Comparison of ENCODE assay signal across 9 mouse cellular contexts in genomic region chr5:125319057-125319800, GRCm38 (mm10). TPM values are rescaled to one million over a fixed set of nuclear protein-coding genes. Genes with fewer than 3 reads are reported as not detected.
DNase-seq lines count a peak whose midpoint lies in the region; ATAC-seq and TF ChIP-seq lines count a peak whose summit lies in the region.
"Had no signal": no experiment of that assay in that cellular context is flagged by ENCODE, and none has a peak within 500 bp of the region (broad histone marks: within the 10 kb centered on the region; RNA-seq: fewer than 3 reads in every experiment).

No protein-coding gene starts in this region.

- peak overlapping the region; percentile 25 for H3K27ac ChIP-seq in liver, adult 2 months (replicated peaks; ENCODE audit: insufficient read depth, low read depth, low read length)
- no peak overlapping the region for H3K27ac ChIP-seq in liver, embryonic 12.5 days
- peak overlapping the region; percentile 42; the same call in 1 of the 2 replicates for H3K27ac ChIP-seq in kidney, embryonic 15.5 days
- H3K27ac ChIP-seq in olfactory bulb, adult 2 months (ENCODE audit: insufficient read depth, low read depth, low read length): 0 out of 2 replicates have a peak overlapping the region, but pooled peaks have one; percentile 36
- H3K27ac ChIP-seq: limb, embryonic 15.5 days had no signal

- H3K27me3 ChIP-seq in liver, adult 2 months (ENCODE audit: control insufficient read depth, insufficient read depth, low read length): no peaks in the 10 kb centered on the region
- no peaks in the 10 kb centered on the region for H3K27me3 ChIP-seq in liver, embryonic 12.5 days (replicated peaks)
- H3K27me3 ChIP-seq in kidney, embryonic 15.5 days: no peaks in the 10 kb centered on the region
- H3K27me3 ChIP-seq: limb, embryonic 15.5 days had no signal

- peaks cover 57% of the 10 kb centered on the region for H3K4me1 ChIP-seq in liver, adult 2 months (ENCODE audit: control insufficient read depth, insufficient read depth, low read length)
- H3K4me1 ChIP-seq in liver, embryonic 12.5 days: peaks cover 57% of the 10 kb centered on the region
- peaks cover 13% of the 10 kb centered on the region for H3K4me1 ChIP-seq in kidney, embryonic 15.5 days
- peaks cover 12% of the 10 kb centered on the region for H3K4me1 ChIP-seq in olfactory bulb, adult 2 months (ENCODE audit: control insufficient read depth, insufficient read depth, low read length)

- ATAC-seq in liver, embryonic 12.5 days: no peak
- ATAC-seq in kidney, embryonic 15.5 days (replicated peaks; ENCODE audit: low FRiP score): no peak

- DNase-seq in liver, adult 2 months (ENCODE audit: extremely low read depth, low read depth, low spot score): peak; percentile 97
- DNase-seq in heart, adult 8-10 months (ENCODE audit: low spot score): peak; percentile 84
- DNase-seq in spleen, adult 18-20 months: no peak
- DNase-seq in layer of hippocampus, postnatal 25 days (ENCODE audit: extremely low spot score in 1 of 2, low spot score in 1 of 2): no peak
- no peak for DNase-seq in cerebellum, adult 8-10 months

- H3K9me3 ChIP-seq in liver, embryonic 12.5 days (replicated peaks): no peaks in the 10 kb centered on the region
- no peaks in the 10 kb centered on the region for H3K9me3 ChIP-seq in kidney, embryonic 15.5 days (replicated peaks)
- H3K9me3 ChIP-seq: limb, embryonic 15.5 days had no signal

- H3K4me2 ChIP-seq in liver, embryonic 12.5 days: no peak overlapping the region
- H3K4me2 ChIP-seq in kidney, embryonic 15.5 days: no peak overlapping the region
- H3K4me2 ChIP-seq: limb, embryonic 15.5 days had no signal

- TF ChIP-seq CTCF in liver, adult 2 months (IDR thresholded peaks at IDR 0.05; ENCODE audit: low read depth, low read length): no peak
- TF ChIP-seq CTCF in olfactory bulb, adult 2 months (IDR thresholded peaks at IDR 0.05; ENCODE audit: insufficient read depth, low read depth, low read length): no peak

- H3K9ac ChIP-seq in liver, adult 2 months (ENCODE audit: low read depth, low read length): no peak overlapping the region
- no peak overlapping the region for H3K9ac ChIP-seq in liver, embryonic 12.5 days
- no peak overlapping the region for H3K9ac ChIP-seq in kidney, embryonic 15.5 days
- H3K9ac ChIP-seq: limb, embryonic 15.5 days had no signal

- 18% methylated on average over 16 of the region's 16 CpGs for WGBS in liver, adult 2 months
- WGBS in liver, embryonic 12.5 days (ENCODE audit: insufficient replicate concordance): 89% methylated on average over 16 of the region's 16 CpGs
- 73% methylated on average over 16 of the region's 16 CpGs for WGBS in kidney, embryonic 15.5 days
- WGBS in olfactory bulb, adult 2 months: 34% methylated on average over 16 of the region's 16 CpGs

- no peaks in the 10 kb centered on the region for H3K36me3 ChIP-seq in liver, adult 2 months (ENCODE audit: control insufficient read depth, insufficient read depth, low read length)
- peaks cover 28% of the 10 kb centered on the region for H3K36me3 ChIP-seq in liver, embryonic 12.5 days
- H3K36me3 ChIP-seq in kidney, embryonic 15.5 days: no peaks in the 10 kb centered on the region
- H3K36me3 ChIP-seq: limb, embryonic 15.5 days had no signal

- peaks cover 31% of the 10 kb centered on the region for H3K79me2 ChIP-seq in liver, adult 2 months (ENCODE audit: control insufficient read depth, insufficient read depth, low read length)

- no peak for TF ChIP-seq POLR2A in liver, adult 2 months (IDR thresholded peaks at IDR 0.05; ENCODE audit: extremely low read depth, insufficient read depth, low read length)
- TF ChIP-seq POLR2A in olfactory bulb, adult 2 months (IDR thresholded peaks at IDR 0.05; ENCODE audit: insufficient read depth, low read depth, low read length): no peak

- H3K4me3 ChIP-seq in liver, adult 2 months (ENCODE audit: insufficient read depth, low read depth, low read length): no peak overlapping the region
- no peak overlapping the region for H3K4me3 ChIP-seq in liver, embryonic 12.5 days
- H3K4me3 ChIP-seq in kidney, embryonic 15.5 days (replicated peaks): no peak overlapping the region
- no peak overlapping the region for H3K4me3 ChIP-seq in olfactory bulb, adult 2 months (ENCODE audit: insufficient read depth, low read depth, low read length)
- H3K4me3 ChIP-seq: limb, embryonic 15.5 days had no signal

RNA-seq across cellular contexts. Expression of gene Scarb1, which starts 21.7 kb away (rescaled TPM):
- total RNA-seq in liver, adult 2 months (2014; rRNA removed): 72.4 and 108 TPM in 2 replicates
- polyA plus RNA-seq in liver, adult 2 months (2012; rRNA removed): 189 and 223 TPM in 2 replicates
- polyA plus RNA-seq in liver, embryonic 12.5 days (2016; fragmentation: Nextera tagmentation; extraction: Ambion mirVana): 87.1 and 88.8 TPM in 2 replicates
- 10 to 100 TPM; 21.8 to 27.3 (median 25.7) TPM for total RNA-seq in heart, adult 8-10 months (2022)
- 67.6 and 97.9 TPM in 2 replicates for polyA plus RNA-seq in kidney, embryonic 15.5 days (2015; fragmentation: Nextera tagmentation; extraction: Ambion mirVana)
- not detected in 2 replicates for polyA plus RNA-seq in olfactory bulb, adult 2 months (2012; ENCODE audit: insufficient read depth, insufficient read length, low replicate concordance, missing spikeins)
- total RNA-seq in layer of hippocampus, postnatal 25 days (2021): 10 to 100 TPM; 34.5 to 41.6 TPM

Comparison
In these comparisons a context has a peak if more than half of its experiments do, and no peak if none do; other contexts are left out.
1. DNase-seq: peak in liver, adult 2 months (single experiment) and heart, adult 8-10 months (single experiment); none in spleen, adult 18-20 months (0 of 2), layer of hippocampus, postnatal 25 days (0 of 2) and cerebellum, adult 8-10 months (single experiment).
2. RNA of gene Scarb1, which starts 21.7 kb away (polyA plus RNA-seq): 189 to 223 TPM in liver, adult 2 months, 67.6 to 97.9 TPM in kidney, embryonic 15.5 days and 87.1 to 88.8 TPM in liver, embryonic 12.5 days; not detected in olfactory bulb, adult 2 months; every median in the first group is over 10 times any median in the second.